Mouse (Mus musculus): ENCODE measurements at regions not wholly inside any gene's neighbourhood (a gene's known extent, or its start where the extent isn't known, plus 50 kb on each side); places are given as distances from the start of the nearest gene placed in this dataset.

DNA sequence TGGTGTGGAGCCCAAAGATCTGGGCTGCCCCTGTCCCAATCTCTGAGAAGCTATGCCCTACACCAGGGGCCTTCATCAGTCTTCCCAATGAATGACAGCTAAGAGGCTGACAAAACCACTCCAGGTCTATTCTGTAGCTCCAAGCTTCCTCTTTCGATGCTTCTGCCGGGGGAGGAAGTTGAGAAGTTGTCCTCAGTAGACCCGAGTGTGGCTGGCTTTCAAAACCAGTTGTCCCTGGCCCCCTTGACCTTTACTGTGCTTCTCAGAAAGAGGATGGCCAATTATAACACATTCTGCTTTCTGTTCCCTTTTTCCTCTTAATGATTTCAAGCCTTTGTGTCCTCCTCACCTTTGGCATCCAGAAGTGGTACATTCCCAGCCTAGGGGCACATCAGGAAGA, 101.9 kb upstream of the Ccnd2 start:
- no peak for DNase-seq

GRCm38 (mm10) chr6:127263903-127264680, 112.1 kb upstream of the Ccnd2 start:
- peak; percentile 70 to 76 for DNase-seq

- peak in 1 of 2 experiments; percentile 41 for DNase-seq
These were observed 113.2 kb upstream of the Ccnd2 start for GRCm38 (mm10) chr6:127265063-127265775.

DNA sequence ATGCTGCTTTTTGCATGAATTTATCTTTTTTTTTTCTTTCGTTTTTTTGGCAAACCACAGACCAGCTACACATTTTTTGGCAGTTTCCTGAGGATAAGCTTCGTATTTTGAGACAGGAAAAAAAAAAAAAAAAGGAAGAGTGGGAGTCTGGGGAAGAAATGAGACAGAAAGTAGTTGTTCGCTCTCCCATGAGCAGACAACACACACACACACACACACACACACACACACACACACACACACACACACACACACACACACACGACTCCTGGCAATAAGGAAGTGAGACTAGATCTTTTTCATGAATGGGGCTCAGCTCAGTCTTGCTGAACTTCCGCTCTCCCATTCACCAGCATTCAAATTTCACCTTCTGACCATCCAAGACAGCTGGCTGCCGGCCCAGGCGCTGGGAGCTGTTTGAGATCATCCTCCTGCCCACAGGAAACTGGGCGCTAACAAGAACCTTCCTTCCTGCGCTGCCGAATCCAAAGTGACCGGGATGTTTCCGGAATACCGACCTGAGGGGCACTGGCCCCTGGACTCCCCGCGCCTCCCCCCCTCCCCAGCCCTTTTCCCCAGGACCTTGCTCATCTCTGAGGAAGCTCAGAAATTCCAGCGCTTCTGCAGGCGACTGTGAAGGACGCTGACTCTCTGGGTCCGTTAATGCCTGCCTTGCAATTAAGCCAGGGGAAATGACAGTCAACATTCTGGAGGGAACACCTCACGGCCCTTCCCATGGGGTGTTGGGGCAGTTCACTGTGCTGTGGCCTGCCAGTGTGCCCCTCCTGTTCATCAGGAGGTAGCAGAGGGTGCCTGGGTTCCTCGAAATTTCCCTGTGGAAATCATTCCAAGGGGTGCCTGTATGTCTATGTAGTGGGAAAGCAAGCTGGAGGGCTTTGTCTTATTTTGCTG, 114.2 kb upstream of the Ccnd2 start:
- DNase-seq = peak; percentile 92 to 93

DNA sequence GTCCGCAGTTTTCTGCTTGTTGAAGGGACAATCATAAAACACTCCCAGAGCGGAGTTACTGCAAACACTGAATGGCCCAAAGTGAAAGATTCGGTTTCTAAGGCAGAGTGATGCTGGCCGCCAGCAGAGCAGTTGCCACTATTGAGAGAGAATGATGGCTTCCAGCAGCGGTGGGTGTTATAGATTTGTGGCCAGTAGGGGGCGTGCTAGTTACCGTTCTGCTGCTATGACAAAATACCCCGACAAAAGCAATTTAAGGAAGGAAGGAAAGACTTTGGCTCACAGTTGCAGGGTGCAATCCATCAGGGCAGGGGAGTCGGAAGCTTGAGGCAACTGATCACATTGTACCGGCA, 114.8 kb upstream of the Ccnd2 start:
- DNase-seq = peak; percentile 60 to 72

DNA sequence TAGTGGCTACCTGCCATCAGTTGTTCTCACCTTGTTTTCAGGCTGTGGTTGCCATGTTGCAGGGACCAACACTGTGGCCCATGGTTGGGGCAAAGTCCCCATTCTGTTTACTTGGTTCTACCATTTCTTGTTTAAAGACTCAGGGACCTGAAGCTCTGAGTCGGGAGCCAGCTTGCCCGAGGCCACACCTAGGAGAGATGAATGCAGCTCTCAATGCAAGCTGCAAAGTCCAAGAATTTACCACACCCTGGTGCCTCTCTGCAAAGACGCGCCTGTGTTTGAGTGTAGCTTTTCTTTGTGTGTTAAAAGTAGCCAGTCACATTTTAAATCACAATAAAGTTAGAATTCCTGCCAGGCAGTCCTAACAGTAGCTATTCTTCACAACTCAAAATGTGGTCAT, 117.0 kb upstream of the Ccnd2 start:
- DNase-seq = no peak

DNA sequence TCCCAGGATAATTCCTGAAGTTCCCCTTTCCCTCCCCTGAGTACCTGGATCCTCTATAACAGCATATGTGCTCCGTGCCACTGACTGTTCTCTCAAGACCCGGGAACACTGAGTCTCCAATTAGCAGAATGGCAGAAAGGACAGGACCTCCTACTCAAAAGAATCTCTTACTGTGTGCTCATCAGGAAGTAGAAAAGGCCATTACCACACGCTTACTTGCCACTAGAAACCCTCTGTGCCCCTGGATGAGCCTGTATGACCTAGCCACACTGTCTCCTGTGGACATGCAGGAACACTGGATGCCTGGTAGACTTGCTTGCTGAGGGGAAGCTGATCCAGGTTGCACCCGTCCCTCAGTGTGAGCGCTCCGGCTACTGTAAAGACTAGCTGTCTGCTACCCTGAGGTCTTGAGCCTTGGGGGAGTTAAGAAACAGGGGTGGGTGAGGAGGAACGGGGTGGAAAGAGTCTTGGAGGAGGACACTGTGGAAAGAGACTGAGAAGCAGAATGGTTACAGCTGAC, 117.6 kb upstream of the Ccnd2 start:
- DNase-seq = no peak

- no peak for DNase-seq
These were observed 118.8 kb upstream of the Ccnd2 start for GRCm38 (mm10) chr6:127270774-127271173.

- no peak for DNase-seq
These were observed 119.4 kb upstream of the Ccnd2 start for GRCm38 (mm10) chr6:127271418-127271817.

GRCm38 (mm10) chr6:127272630-127273029, 120.6 kb upstream of the Ccnd2 start:
- peak; percentile 47 for DNase-seq

- DNase-seq = no peak
These were observed 122.9 kb upstream of the Ccnd2 start for GRCm38 (mm10) chr6:127274732-127275429.

DNA sequence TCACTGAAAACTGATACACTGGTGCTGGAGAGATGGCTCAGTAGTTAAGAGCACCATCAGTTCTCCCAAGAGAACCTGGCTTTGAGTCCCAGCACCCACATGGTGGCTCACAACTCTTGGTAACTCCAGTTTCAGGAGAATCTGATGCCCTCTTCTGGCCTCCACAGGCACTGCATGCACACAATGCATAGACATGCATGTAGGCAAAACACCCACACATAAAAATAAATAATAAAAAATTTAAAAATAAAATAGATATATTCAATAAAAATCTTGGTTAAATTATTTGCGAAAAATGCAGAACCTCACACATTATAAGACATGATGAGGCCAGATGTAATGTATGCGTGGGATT, 123.4 kb upstream of the Ccnd2 start:
- peak in 1 of 2 experiments; percentile 26 for DNase-seq

DNA sequence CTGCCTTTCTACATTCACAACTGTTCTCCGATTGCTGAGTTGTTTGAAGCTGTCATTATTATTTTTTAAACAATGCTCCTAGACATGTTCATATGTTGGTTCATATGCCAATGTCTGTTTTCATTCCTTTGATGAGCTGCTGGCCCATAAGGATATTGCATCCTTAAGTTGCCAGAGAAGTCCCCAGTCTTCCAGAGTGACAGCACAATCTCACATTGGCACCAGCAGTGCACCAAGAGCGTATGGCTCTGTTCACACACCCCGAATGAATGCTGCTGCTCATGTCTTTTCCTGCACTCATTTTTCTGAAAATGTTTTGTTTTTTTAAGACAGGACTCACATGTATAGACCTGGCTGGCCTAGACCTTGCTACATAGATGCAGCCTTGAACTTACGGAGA, 124.4 kb upstream of the Ccnd2 start:
- no peak for DNase-seq

- no peak for DNase-seq
These were observed 126.4 kb upstream of the Ccnd2 start for GRCm38 (mm10) chr6:127278402-127278801.

GRCm38 (mm10) chr6:127284226-127284625, 132.2 kb upstream of the Ccnd2 start:
- no peak for DNase-seq

GRCm38 (mm10) chr6:127286681-127287476, 134.9 kb upstream of the Ccnd2 start:
- DNase-seq = no peak

GRCm38 (mm10) chr6:127288946-127289345, 137.0 kb upstream of the Ccnd2 start:
- no peak for DNase-seq

GRCm38 (mm10) chr6:127291937-127292336, 139.9 kb upstream of the Ccnd2 start:
- no peak for DNase-seq

DNA sequence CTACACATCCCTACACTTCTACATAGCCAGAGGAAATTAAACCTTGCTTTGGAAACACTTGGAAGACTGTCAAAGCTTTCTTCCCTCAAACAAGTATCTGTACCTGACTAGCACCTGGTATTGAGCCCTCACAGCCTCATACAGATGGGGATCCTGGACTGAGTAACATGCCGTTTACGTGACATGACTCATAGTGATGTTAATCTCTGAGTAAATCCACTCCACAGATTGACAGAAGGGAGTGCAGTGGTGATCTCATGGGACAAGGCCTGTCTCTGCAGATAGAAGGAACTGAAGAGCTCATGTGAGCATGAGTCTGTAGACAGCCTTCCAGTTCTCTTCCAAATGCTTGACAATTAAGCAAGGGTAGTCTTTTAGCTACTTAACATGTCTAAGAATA, 141.8 kb upstream of the Ccnd2 start:
- no peak for DNase-seq

- DNase-seq = no peak
These were observed 146.1 kb upstream of the Ccnd2 start for GRCm38 (mm10) chr6:127298105-127298504.

GRCm38 (mm10) chr6:127311192-127312054, 135.2 kb upstream of the Parp11 start:
- no peak for DNase-seq

Measured in cerebellum, postnatal 10 days (tissue).